In genomic region chr4:98058182-98058581, GRCm38 (mm10) we compare ENCODE assay signal across 21 mouse cellular contexts.
DNase-seq lines count a peak whose midpoint lies in the region; ATAC-seq and TF ChIP-seq lines count a peak whose summit lies in the region.
"Had no signal": no experiment of that assay in that cellular context is flagged by ENCODE, and none has a peak within 500 bp of the region (broad histone marks: within the 10 kb centered on the region; RNA-seq: fewer than 3 reads in every experiment).

No protein-coding gene starts in this region.

- no peak for DNase-seq in gastrocnemius, adult 2 months
- DNase-seq in gastrocnemius, adult 8-10 months (ENCODE audit: low spot score in 2 of 2): no peak
- DNase-seq in heart, adult 11 months: peak; percentile 73
- DNase-seq in heart, adult 8-10 months (ENCODE audit: low spot score): no peak
- DNase-seq in midbrain, embryonic 11.5 days (ENCODE audit: low spot score, missing footprints): peak; percentile 68
- DNase-seq in embryonic facial prominence, embryonic 10.5 days (ENCODE audit: low spot score): peak; percentile 3
- DNase-seq in kidney, adult 8-10 months: no peak
- DNase-seq: adrenal gland, adult 2 months; adrenal gland, adult 8-10 months; adrenal gland, postnatal 10 days; adrenal gland, postnatal 14 days; adrenal gland, postnatal 25 days; adrenal gland, postnatal 36 days; B cell, adult 2 months; cerebellum, adult 11 months; cerebellum, adult 11-12 months had no signal

- no peaks in the 10 kb centered on the region; the same call in 1 of the 2 replicates for H3K36me3 ChIP-seq in midbrain, embryonic 11.5 days (ENCODE audit: control insufficient read depth, insufficient read depth, low read length)
- no peaks in the 10 kb centered on the region for H3K36me3 ChIP-seq in midbrain, embryonic 16.5 days (ENCODE audit: control insufficient read depth, insufficient read depth, low read length)
- no peaks in the 10 kb centered on the region for H3K36me3 ChIP-seq in embryonic facial prominence, embryonic 10.5 days (replicated peaks)

- H3K9ac ChIP-seq in midbrain, embryonic 11.5 days (ENCODE audit: low read length): no peak overlapping the region
- no peak overlapping the region for H3K9ac ChIP-seq in midbrain, embryonic 16.5 days (ENCODE audit: low read depth, low read length)

- ATAC-seq in midbrain, embryonic 11.5 days (ENCODE audit: low FRiP score): no peak
- no peak for ATAC-seq in midbrain, embryonic 16.5 days
- ATAC-seq: activated CD4-positive, CD25-positive, alpha-beta regulatory T cell, adult 4 months; CD4-positive, CD25-positive, alpha-beta regulatory T cell, adult 4 months; Patski had no signal

- intact Hi-C loops in gastrocnemius, adult 2 months (cut with DNase I): no loop called here

- H3K27ac ChIP-seq in gastrocnemius, adult 2 months: peak overlapping the region; percentile 78
- H3K27ac ChIP-seq in midbrain, embryonic 11.5 days (ENCODE audit: low read depth, low read length): no peak overlapping the region
- no peak overlapping the region for H3K27ac ChIP-seq in midbrain, embryonic 16.5 days (ENCODE audit: low read length)
- H3K27ac ChIP-seq in embryonic facial prominence, embryonic 10.5 days (replicated peaks): no peak overlapping the region

- no peak for TF ChIP-seq CTCF in gastrocnemius, adult 2 months (IDR thresholded peaks at IDR 0.05)

- H3K4me3 ChIP-seq in gastrocnemius, adult 2 months: no peak overlapping the region
- H3K4me3 ChIP-seq in midbrain, embryonic 11.5 days (ENCODE audit: low read depth, low read length): no peak overlapping the region
- H3K4me3 ChIP-seq in midbrain, embryonic 16.5 days (ENCODE audit: low read depth, low read length): no peak overlapping the region
- no peak overlapping the region for H3K4me3 ChIP-seq in embryonic facial prominence, embryonic 10.5 days

- no peaks in the 10 kb centered on the region for H3K9me3 ChIP-seq in midbrain, embryonic 11.5 days (ENCODE audit: control insufficient read depth, low read length)
- no peaks in the 10 kb centered on the region for H3K9me3 ChIP-seq in midbrain, embryonic 16.5 days (replicated peaks; ENCODE audit: control insufficient read depth, low read length, poor library complexity, severe bottlenecking)
- no peaks in the 10 kb centered on the region for H3K9me3 ChIP-seq in embryonic facial prominence, embryonic 10.5 days

- no peak overlapping the region for H3K4me2 ChIP-seq in midbrain, embryonic 11.5 days
- no peak overlapping the region for H3K4me2 ChIP-seq in midbrain, embryonic 16.5 days (ENCODE audit: low read length)

- no peaks in the 10 kb centered on the region for H3K27me3 ChIP-seq in midbrain, embryonic 11.5 days (ENCODE audit: control insufficient read depth, insufficient read depth, low read length)
- no peaks in the 10 kb centered on the region for H3K27me3 ChIP-seq in midbrain, embryonic 16.5 days (ENCODE audit: control insufficient read depth, insufficient read depth, low read depth, low read length)
- H3K27me3 ChIP-seq in embryonic facial prominence, embryonic 10.5 days (replicated peaks; ENCODE audit: low read depth, poor library complexity, severe bottlenecking): no peaks in the 10 kb centered on the region
- H3K27me3 ChIP-seq: CH12.LX, Patski had no signal

- no peaks in the 10 kb centered on the region for H3K4me1 ChIP-seq in midbrain, embryonic 11.5 days (ENCODE audit: control insufficient read depth, insufficient read depth, low read length)
- no peaks in the 10 kb centered on the region for H3K4me1 ChIP-seq in midbrain, embryonic 16.5 days (ENCODE audit: control insufficient read depth, insufficient read depth, low read length)
- 0 out of 2 replicates have a peak, but pooled peaks cover 4% of the 10 kb centered on the region for H3K4me1 ChIP-seq in embryonic facial prominence, embryonic 10.5 days

Comparison
In these comparisons a context has a peak if more than half of its experiments do, and no peak if none do; other contexts are left out.
1. DNase-seq: peak in heart, adult 11 months (single experiment), midbrain, embryonic 11.5 days (single experiment) and embryonic facial prominence, embryonic 10.5 days (single experiment); none in gastrocnemius, adult 2 months (single experiment), gastrocnemius, adult 8-10 months (0 of 2), heart, adult 8-10 months (single experiment) and kidney, adult 8-10 months (0 of 2).